Mouse (Mus musculus) E14TG2a.4 (cell line): ENCODE data around the gene Mfn2.
"Not testable (repeated sequence)": the region's sequence is repeated elsewhere in the genome, so short reads cannot be mapped to it uniquely, and the experiment has no call there.

Source experiments
- H3K27me3 ChIP-seq: 2 replicates; pipeline ENCODE4 v1.6.1; 2014; ENCODE audit warnings: low read length, control low read depth; ENCODE audit not compliant: insufficient read depth
- H3K36me3 ChIP-seq: 2 replicates; pipeline ENCODE4 v1.6.1; 2014; ENCODE audit warnings: low read length, control low read depth; ENCODE audit not compliant: insufficient read depth
- H3K4me1 ChIP-seq: replicated peaks from 2 replicates; pipeline ENCODE4 v1.6.1; 2014; ENCODE audit warnings: low read depth, low read length, control low read depth
- H3K4me3 ChIP-seq: replicated peaks from 2 replicates; pipeline ENCODE4 v1.5.1; 2014; ENCODE audit warnings: mild to moderate bottlenecking, low read length
- H3K9me3 ChIP-seq: 2 replicates; pipeline ENCODE4 v1.6.1; 2014; ENCODE audit warnings: low read length, control low read depth
- CTCF ChIP-seq: conservative IDR thresholded peaks from 2 replicates; pipeline ENCODE4 v1.5.1; 2014; ENCODE audit warnings: low read length
- NANOG ChIP-seq: IDR thresholded peaks from 2 replicates; pipeline ENCODE4 v1.6.1; 2014; ENCODE audit warnings: borderline replicate concordance, low read length, mixed read lengths
- POU5F1 ChIP-seq: IDR thresholded peaks from 2 replicates; pipeline ENCODE4 v1.6.1; 2014; ENCODE audit warnings: low read length, borderline replicate concordance

Mfn2 gene

GRCm38 (mm10) chr4:147842871-147843270 is 61.6 kb downstream of the Mfn2 start:
- TF ChIP-seq POU5F1 (no peak), CTCF (no peak), NANOG (no peak)
- Histone ChIP-seq H3K4me1 (peaks cover 11% of the 10 kb centered on the region), H3K9me3 (no peaks in the 10 kb centered on the region), H3K27me3 (no peaks in the 10 kb centered on the region), H3K36me3 (no peaks in the 10 kb centered on the region; the same call in 1 of the 2 replicates), H3K4me3 (no peak overlapping the region)

- not testable (repeated sequence) for H3K9me3 ChIP-seq, H3K4me3 ChIP-seq, H3K36me3 ChIP-seq, H3K4me1 ChIP-seq, H3K27me3 ChIP-seq
Observed at GRCm38 (mm10) chr4:147839282-147839681, 65.2 kb downstream of the Mfn2 start.

GRCm38 (mm10) chr4:147824389-147824788 is 80.1 kb downstream of the Mfn2 start:
- H3K4me3 ChIP-seq, result no peak overlapping the region

More at GRCm38 (mm10) chr4:147824389-147824788, 80.1 kb downstream of the Mfn2 start:
- Histone ChIP-seq H3K9me3 (peaks cover 22% of the 10 kb centered on the region), H3K36me3 (peaks cover 25% of the 10 kb centered on the region), H3K27me3 (no peaks in the 10 kb centered on the region), H3K4me1 (0 out of 2 replicates have a peak, but pooled peaks cover 4% of the 10 kb centered on the region)
- TF ChIP-seq NANOG (peak; percentile 74; the same call in 1 of the 2 replicates), POU5F1 (no peak), CTCF (no peak)
